13 mouse cellular contexts compared by ENCODE assay signal in the genomic region with DNA sequence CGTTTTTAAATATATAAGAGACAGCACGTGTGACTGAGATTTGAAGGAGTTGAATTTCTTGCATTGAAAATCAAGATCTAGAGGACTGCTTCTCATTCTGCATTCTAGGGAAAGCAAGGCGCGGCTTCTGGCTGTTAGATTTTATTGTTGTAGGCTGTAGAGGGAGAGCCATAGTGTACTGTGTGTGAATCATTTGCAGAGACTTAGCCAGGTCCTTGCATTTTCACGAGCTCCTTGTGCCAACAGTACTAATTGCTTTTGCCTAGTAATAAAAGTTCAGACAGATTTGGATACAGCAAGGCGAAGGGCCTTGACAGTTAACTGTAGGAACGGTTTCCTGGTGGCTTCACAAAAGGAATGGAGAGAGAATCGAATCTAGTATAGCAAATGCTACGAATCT. TPM values are rescaled to one million over a fixed set of nuclear protein-coding genes. Genes with fewer than 3 reads are reported as not detected.
DNase-seq lines count a peak whose midpoint lies in the region; ATAC-seq and TF ChIP-seq lines count a peak whose summit lies in the region.
"Had no signal": no experiment of that assay in that cellular context is flagged by ENCODE, and none has a peak within 500 bp of the region (broad histone marks: within the 10 kb centered on the region; RNA-seq: fewer than 3 reads in every experiment).

No protein-coding gene starts in this region.

- peak overlapping the region in 1 of 2 experiments; percentile 7; a peak in 1 of 4 replicates for H3K27ac ChIP-seq in heart, embryonic 14.5 days (replicated peaks in 1 of 2; ENCODE audit: control insufficient read depth in 1 of 2, insufficient read depth in 1 of 2, low read depth in 2 of 2, low read length in 2 of 2)
- no peak overlapping the region for H3K27ac ChIP-seq in lung, postnatal 0 days (ENCODE audit: low read length)
- H3K27ac ChIP-seq in left cerebral cortex, adult 2 months = no peak overlapping the region

- H3K27me3 ChIP-seq in heart, embryonic 14.5 days (ENCODE audit: control insufficient read depth, insufficient read depth, low read length) = no peaks in the 10 kb centered on the region
- no peaks in the 10 kb centered on the region for H3K27me3 ChIP-seq in lung, postnatal 0 days (replicated peaks; ENCODE audit: insufficient read depth, low read length)

- TF ChIP-seq CTCF in lung, postnatal 0 days (IDR thresholded peaks at IDR 0.05) = no peak
- TF ChIP-seq CTCF in left cerebral cortex, adult 2 months (IDR thresholded peaks at IDR 0.05) = no peak

- H3K9me3 ChIP-seq in heart, embryonic 14.5 days (ENCODE audit: control insufficient read depth, low read length) = no peaks in the 10 kb centered on the region
- H3K9me3 ChIP-seq in lung, postnatal 0 days (ENCODE audit: low read length) = no peaks in the 10 kb centered on the region

- no peak for ATAC-seq in heart, embryonic 14.5 days (ENCODE audit: insufficient number of reproducible peaks, insufficient read depth, low FRiP score, low read depth)
- no peak for ATAC-seq in lung, postnatal 0 days
- ATAC-seq: midbrain, embryonic 16.5 days had no signal

- peak overlapping the region in 1 of 2 experiments; percentile 97; a peak in 3 of 4 replicates for H3K4me3 ChIP-seq in heart, embryonic 14.5 days (ENCODE audit: control insufficient read depth in 1 of 2, insufficient read depth in 1 of 2, low read depth in 1 of 2, low read length in 2 of 2)
- H3K4me3 ChIP-seq in lung, postnatal 0 days (ENCODE audit: low read depth, low read length) = no peak overlapping the region
- H3K4me3 ChIP-seq in left cerebral cortex, adult 2 months = no peak overlapping the region

- no peak for TF ChIP-seq EP300 in lung, postnatal 0 days (IDR thresholded peaks at IDR 0.05)

- peak overlapping the region; percentile 95 for H3K9ac ChIP-seq in heart, embryonic 14.5 days (ENCODE audit: low read length)
- H3K9ac ChIP-seq in lung, postnatal 0 days (replicated peaks; ENCODE audit: low read depth) = no peak overlapping the region

- intact Hi-C loops in heart, postnatal 36 days (cut with DNase I) = loop anchor here (5.0 kb wide), 1 partner anchor 245 kb away; no protein-coding TSS in a partner anchor
- intact Hi-C loops in left cerebral cortex, adult 2 months (cut with DNase I) = no loop called here

- no peak for DNase-seq in heart, postnatal 36 days
- no peak for DNase-seq in lung, postnatal 0 days (ENCODE audit: low spot score)
- DNase-seq in lung, postnatal 4 days = no peak
- peak; percentile 86 for DNase-seq in large intestine, adult 2 months (ENCODE audit: low read depth, low spot score)
- no peak for DNase-seq in left cerebral cortex, adult 2 months (ENCODE audit: extremely low spot score in 1 of 2, low spot score in 2 of 2)
- no peak for DNase-seq in c-Kit-positive CD71-positive TER-119-positive erythroid progenitor cells, embryonic 14.5 days (ENCODE audit: low spot score)
- DNase-seq in cerebellum, adult 9-11 months = no peak
- DNase-seq: embryo, embryonic 11 days; lung, postnatal 14 days; retina, postnatal 1 day; thymus, adult 18-20 months had no signal

- H3K4me1 ChIP-seq in heart, embryonic 14.5 days (ENCODE audit: control insufficient read depth in 2 of 2, insufficient read depth in 2 of 2, low read length in 2 of 2) = peaks cover 31 to 71% of the 10 kb centered on the region in 2 experiments
- H3K4me1 ChIP-seq in lung, postnatal 0 days (ENCODE audit: insufficient read depth, low read depth, low read length) = peaks cover 13% of the 10 kb centered on the region

- H3K36me3 ChIP-seq in heart, embryonic 14.5 days (ENCODE audit: control insufficient read depth, insufficient read depth, low read length) = no peaks in the 10 kb centered on the region
- no peaks in the 10 kb centered on the region for H3K36me3 ChIP-seq in lung, postnatal 0 days (ENCODE audit: insufficient read depth, low read length)

- H3K4me2 ChIP-seq in heart, embryonic 14.5 days (ENCODE audit: low read length) = peak overlapping the region; percentile 85
- 0 out of 2 replicates have a peak overlapping the region, but pooled peaks have one; percentile 92 for H3K4me2 ChIP-seq in lung, postnatal 0 days (replicated peaks; ENCODE audit: low read depth, low read length)

- 49% methylated on average over 9 of the region's 9 CpGs for WGBS in heart, embryonic 14.5 days
- 78% methylated on average over 9 of the region's 9 CpGs for WGBS in lung, postnatal 0 days
- 22% methylated on average over 9 of the region's 9 CpGs for WGBS in large intestine, adult 2 months

RNA-seq across cellular contexts. Expression of a gene that starts 3.0 kb away (rescaled TPM):
- polyA plus RNA-seq in heart, embryonic 14.5 days (2014; fragmentation: Nextera tagmentation; extraction: Ambion mirVana) = 451 and 541 TPM in 2 replicates
- total RNA-seq in heart, postnatal 36 days (2021) = 10 to 100 TPM; 42.2 to 47.9 TPM
- 124 and 131 TPM in 2 replicates for polyA plus RNA-seq in lung, postnatal 0 days (2015; fragmentation: Nextera tagmentation; extraction: Ambion mirVana)
- polyA plus RNA-seq in large intestine, adult 2 months (2012; rRNA removed) = 90.5 and 109 TPM in 2 replicates
- total RNA-seq in left cerebral cortex, adult 2 months (2021) = 10 to 100 TPM in 1 of 2 experiments, 1 to 10 TPM in 1; 7.0 to 10.7 TPM
